Mouse (Mus musculus) C2C12 (cell line): ENCODE data around the gene Gm11541.

ENCODE experiments used
- CEBPB ChIP-seq: IDR thresholded peaks from one replicate; pipeline ENCODE4 v1.6.1; 2011; ENCODE audit warnings: low read depth, mild to moderate bottlenecking, control low read depth, moderate library complexity
- CTCF ChIP-seq: IDR thresholded peaks from one replicate; pipeline ENCODE4 v1.5.1; 2011; ENCODE audit not compliant: control insufficient read depth, insufficient read depth, insufficient read length

- no peak for TF ChIP-seq CTCF
- TF ChIP-seq CEBPB = no peak
These were observed 31.4 kb upstream of the Gm11541 start for GRCm38 (mm10) chr11:94735746-94736145.
